8 mouse cellular contexts compared by ENCODE assay signal in genomic region chr5:65390648-65391644, GRCm38 (mm10). TPM values are rescaled to one million over a fixed set of nuclear protein-coding genes. Genes with fewer than 3 reads are reported as not detected.
DNase-seq lines count a peak whose midpoint lies in the region; ATAC-seq lines count a peak whose summit lies in the region.

TSS of gene Rpl9 (minus strand) at chr5:65391444.
TSS of gene Lias (plus strand) at chr5:65391497.

- H3K27ac ChIP-seq in hindbrain, embryonic 16.5 days (ENCODE audit: low read depth, low read length): peak within 1 kb of the TSS; percentile 90
- H3K27ac ChIP-seq in macrophage: peak within 1 kb of the TSS; percentile 66

- H3K79me2 ChIP-seq in macrophage (ENCODE audit: inconsistent target): peaks cover 61% of the 10 kb centered on the region

- ATAC-seq in hindbrain, embryonic 16.5 days: peak; percentile 98

- WGBS in hindbrain, embryonic 16.5 days: under 1% methylated on average over 83 of the region's 83 CpGs
- 1% methylated on average over 83 of the region's 83 CpGs for WGBS in macrophage (ENCODE audit: missing documents)

- H3K4me2 ChIP-seq in hindbrain, embryonic 16.5 days (ENCODE audit: low read length): peak within 1 kb of the TSS; percentile 85

- H3K9me3 ChIP-seq in hindbrain, embryonic 16.5 days (ENCODE audit: control insufficient read depth, low read length): no peaks in the 10 kb centered on the region

- peak within 1 kb of the TSS; percentile 93 for H3K9ac ChIP-seq in hindbrain, embryonic 16.5 days (ENCODE audit: low read depth, low read length)

- peaks cover 22% of the 10 kb centered on the region for H3K4me1 ChIP-seq in hindbrain, embryonic 16.5 days (ENCODE audit: control insufficient read depth, insufficient read depth, low read depth, low read length)

- DNase-seq in WW6 (ENCODE audit: low read depth, low spot score): peak; percentile 96
- peak; percentile 98 to 99 for DNase-seq in cerebellum, postnatal 4 days (ENCODE audit: low spot score in 2 of 2)
- DNase-seq in gastrocnemius, adult 18-20 months (ENCODE audit: low spot score): peak; percentile 99
- peak; percentile 99 to 100 for DNase-seq in left cerebral cortex, adult 18-20 months (ENCODE audit: low spot score in 2 of 2)
- DNase-seq in right cerebral cortex, adult 18-20 months: peak; percentile 97
- peak; percentile 98 for DNase-seq in urinary bladder, postnatal 10 days (ENCODE audit: low spot score)

- H3K27me3 ChIP-seq in hindbrain, embryonic 16.5 days (replicated peaks; ENCODE audit: control insufficient read depth, insufficient read depth, low read length): no peaks in the 10 kb centered on the region

- H3K36me3 ChIP-seq in hindbrain, embryonic 16.5 days (ENCODE audit: control insufficient read depth, insufficient read depth, low read length): peaks cover 17% of the 10 kb centered on the region
- peaks cover 36% of the 10 kb centered on the region; the same call in 1 of the 2 replicates for H3K36me3 ChIP-seq in macrophage (ENCODE audit: inconsistent target)

- H3K4me3 ChIP-seq in hindbrain, embryonic 16.5 days (ENCODE audit: low read length): peak within 1 kb of the TSS; percentile 86
- H3K4me3 ChIP-seq in macrophage (ENCODE audit: inconsistent target): peak within 1 kb of the TSS; percentile 83

RNA-seq across cellular contexts. Expression of gene Rpl9, which starts in this region (rescaled TPM):
- total RNA-seq in gastrocnemius, adult 18-20 months (2021): 100 to 1,000 TPM; 558 to 781 TPM
- polyA plus RNA-seq in hindbrain, embryonic 16.5 days (2015; fragmentation: Nextera tagmentation; extraction: Ambion mirVana): 509 and 535 TPM in 2 replicates
- 100 to 1,000 TPM; 812 to 869 TPM for total RNA-seq in left cerebral cortex, adult 18-20 months (2021)
- total RNA-seq in macrophage (2018; cell fraction: chromatin; rRNA removed): 100 to 1,000 TPM in 24 of 26 experiments, 10 to 100 TPM in 2; 67.9 to 295 (median 149) TPM
- total RNA-seq in macrophage (2018; cell fraction: cytosol; rRNA removed): 1,000 to 10,000 TPM in 8 of 26 experiments, 100 to 1,000 TPM in 18; 591 to 1,238 (median 829) TPM
- 100 to 1,000 TPM; 149 to 282 (median 185) TPM for total RNA-seq in macrophage (2018; cell fraction: nucleus; rRNA removed)
- 415 to 1,286 TPM (median 1,137 TPM) in 3 replicates for polyA plus RNA-seq in macrophage (2018)

RNA-seq across cellular contexts. Expression of gene Lias, which starts in this region (rescaled TPM):
- 10 to 100 TPM; 44.5 to 51.0 TPM for total RNA-seq in gastrocnemius, adult 18-20 months (2021)
- 60.8 and 65.8 TPM in 2 replicates for polyA plus RNA-seq in hindbrain, embryonic 16.5 days (2015; fragmentation: Nextera tagmentation; extraction: Ambion mirVana)
- 10 to 100 TPM; 32.4 to 34.3 TPM for total RNA-seq in left cerebral cortex, adult 18-20 months (2021)
- total RNA-seq in macrophage (2018; cell fraction: chromatin; rRNA removed): 10 to 100 TPM in 23 of 26 experiments, 1 to 10 TPM in 3; 8.1 to 65.0 (median 31.3) TPM
- 10 to 100 TPM in 25 of 26 experiments, 1 to 10 TPM in 1; 9.7 to 25.0 (median 19.8) TPM for total RNA-seq in macrophage (2018; cell fraction: cytosol; rRNA removed)
- total RNA-seq in macrophage (2018; cell fraction: nucleus; rRNA removed): 10 to 100 TPM in 24 of 26 experiments, 1 to 10 TPM in 2; 8.0 to 46.6 (median 19.2) TPM
- polyA plus RNA-seq in macrophage (2018): 20.7 to 35.1 TPM (median 21.1 TPM) in 3 replicates

Comparison
In these comparisons a context has a peak if more than half of its experiments do, and no peak if none do; other contexts are left out.
1. Peak in every context shown above with its lines: DNase-seq, ATAC-seq, H3K4me3 ChIP-seq and H3K27ac ChIP-seq.